Mouse (Mus musculus): ENCODE measurements at regions not wholly inside any gene's neighbourhood (a gene's known extent, or its start where the extent isn't known, plus 50 kb on each side); places are given as distances from the start of the nearest gene placed in this dataset.

DNA sequence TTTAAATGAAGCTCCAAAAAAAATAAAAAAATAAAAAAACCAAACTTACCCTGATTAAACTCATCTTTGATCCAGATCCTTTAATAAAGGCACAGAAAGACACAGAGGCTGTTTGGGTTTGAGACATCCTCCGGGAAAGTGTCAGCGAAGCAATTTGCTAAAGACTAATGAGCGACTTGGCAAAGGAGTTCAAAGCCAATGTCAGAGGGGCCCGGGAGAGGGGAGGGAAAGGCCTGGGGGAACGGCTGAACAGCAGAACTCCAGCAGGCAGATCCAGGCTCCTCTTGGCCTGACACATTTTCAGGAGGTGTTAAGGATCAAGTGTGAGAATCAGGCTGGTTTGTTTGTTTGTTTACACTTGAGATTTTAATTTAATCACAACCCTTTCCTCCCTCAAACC lies 49.9 kb upstream of the Msx2 start:
- no peak overlapping the region for H3ac ChIP-seq (ENCODE audit: control insufficient read depth, insufficient read length, low read depth)

More for the DNA sequence above, 49.9 kb upstream of the Msx2 start:
- no peaks in the 10 kb centered on the region for H3K79me2 ChIP-seq (ENCODE audit: control insufficient read depth, insufficient read depth)
- TF ChIP-seq FOSL1 (IDR thresholded peaks at IDR 0.05; ENCODE audit: insufficient read depth, low read length, poor library complexity, severe bottlenecking) (no peak), USF1 (IDR thresholded peaks at IDR 0.05; ENCODE audit: low read depth) (no peak), MYOG (IDR thresholded peaks at IDR 0.05; ENCODE audit: control insufficient read depth, extremely low read depth, insufficient read length) (no peak), MAX (IDR thresholded peaks at IDR 0.05) (no peak), CTCF (IDR thresholded peaks at IDR 0.05; ENCODE audit: control insufficient read depth, insufficient read depth, insufficient read length) (no peak), CEBPB (IDR thresholded peaks at IDR 0.05; ENCODE audit: low read depth) (no peak), MYOD1 (IDR thresholded peaks at IDR 0.05; ENCODE audit: control insufficient read depth, insufficient read length, low read depth) (no peak)
- H3K4me3 ChIP-seq (ENCODE audit: insufficient read depth, poor library complexity, severe bottlenecking) = no peak overlapping the region
- no peaks in the 10 kb centered on the region for H3K36me3 ChIP-seq (ENCODE audit: control insufficient read depth, insufficient read depth)
- H3K27me3 ChIP-seq (ENCODE audit: control insufficient read depth, insufficient read depth, insufficient read length) = no peaks in the 10 kb centered on the region
- H3K79me3 ChIP-seq (ENCODE audit: low read depth) = no peaks in the 10 kb centered on the region

All from C2C12 (cell line).